Mouse (Mus musculus): ENCODE measurements at regions not wholly inside any gene's neighbourhood (a gene's known extent, or its start where the extent isn't known, plus 50 kb on each side); places are given as distances from the start of the nearest gene placed in this dataset.

DNA sequence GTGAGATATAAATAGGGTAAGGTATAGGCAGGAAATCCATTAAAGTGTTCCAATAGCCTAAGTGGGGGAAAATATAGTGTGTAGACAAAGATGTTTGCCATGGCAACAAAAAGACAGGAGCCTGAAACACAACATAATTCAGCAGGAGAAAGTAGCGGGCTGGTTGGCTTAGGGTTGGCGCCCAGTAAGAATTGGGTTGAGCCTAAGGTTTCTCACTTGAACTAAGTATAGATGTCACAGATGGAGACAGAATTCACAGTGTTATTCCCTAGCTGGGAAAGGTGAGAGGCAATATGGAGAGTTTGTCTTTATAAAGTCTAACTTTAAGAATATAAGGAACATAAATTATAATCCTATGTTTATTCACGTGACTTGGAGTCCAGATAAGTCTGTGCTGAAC lies 64.8 kb upstream of the Ogfrl1 start:
- in situ Hi-C loops (cut with MboI; ENCODE audit: unreplicated experiment in 2 of 2) = no loop called here

DNA sequence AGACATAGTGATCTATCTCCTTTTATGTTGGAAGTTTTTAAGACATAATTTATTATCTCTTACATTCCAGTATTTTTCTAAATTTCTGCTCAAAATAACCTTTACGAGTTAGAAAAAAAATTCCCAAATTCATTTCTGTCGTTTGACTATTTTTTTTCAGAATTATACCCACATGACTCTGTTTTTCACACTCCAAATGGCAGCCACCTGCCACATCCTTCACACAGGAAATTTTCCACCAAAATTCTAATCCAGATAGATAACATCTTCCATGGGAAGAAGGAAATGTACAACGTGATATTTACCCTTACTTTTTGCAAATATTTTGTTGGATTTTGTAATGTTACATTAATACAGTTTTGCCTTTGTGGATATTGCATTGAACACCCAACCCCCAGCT lies 66.5 kb upstream of the Ogfrl1 start:
- in situ Hi-C loops (cut with MboI; ENCODE audit: unreplicated experiment in 2 of 2) = no loop called here

DNA sequence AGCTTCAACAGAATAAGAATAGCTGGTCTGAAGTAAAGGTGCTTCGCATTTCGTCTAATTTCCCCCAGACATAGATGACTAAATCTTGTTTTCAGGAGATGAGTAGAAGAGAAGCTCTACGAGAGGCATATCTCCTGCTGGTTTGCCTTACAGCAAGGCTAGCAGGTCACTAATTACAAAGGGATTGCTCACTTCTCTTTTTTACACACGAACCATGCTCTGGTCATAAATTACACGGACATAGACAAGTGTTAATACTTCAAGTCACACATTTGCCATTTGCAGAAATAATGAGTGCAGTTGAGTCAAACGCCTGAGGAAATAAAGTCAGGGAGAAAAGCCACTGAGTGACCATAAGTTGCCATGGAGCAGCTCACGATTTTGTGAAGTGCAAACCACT lies 68.8 kb upstream of the Ogfrl1 start:
- in situ Hi-C loops (cut with MboI; ENCODE audit: unreplicated experiment in 2 of 2) = no loop called here

DNA sequence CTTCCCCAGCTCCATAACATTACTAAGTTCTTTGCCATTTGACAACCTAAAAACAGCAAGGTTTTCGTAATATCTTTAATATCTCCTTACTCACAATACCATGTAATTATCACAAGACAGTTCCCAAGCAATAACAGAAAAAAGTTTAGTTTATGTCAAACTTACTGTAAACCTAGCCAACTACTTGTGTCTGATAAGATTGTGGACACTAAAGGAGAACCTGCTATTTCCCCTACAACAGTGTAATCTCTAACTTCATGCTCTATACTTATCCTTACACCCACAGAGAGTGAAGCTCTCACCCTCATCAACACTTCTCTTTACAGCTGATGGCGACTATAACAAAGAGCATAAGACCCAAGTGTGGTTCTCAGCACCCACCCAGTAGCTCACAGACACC lies 69.8 kb upstream of the Ogfrl1 start:
- in situ Hi-C loops (cut with MboI; ENCODE audit: unreplicated experiment in 2 of 2) = no loop called here

DNA sequence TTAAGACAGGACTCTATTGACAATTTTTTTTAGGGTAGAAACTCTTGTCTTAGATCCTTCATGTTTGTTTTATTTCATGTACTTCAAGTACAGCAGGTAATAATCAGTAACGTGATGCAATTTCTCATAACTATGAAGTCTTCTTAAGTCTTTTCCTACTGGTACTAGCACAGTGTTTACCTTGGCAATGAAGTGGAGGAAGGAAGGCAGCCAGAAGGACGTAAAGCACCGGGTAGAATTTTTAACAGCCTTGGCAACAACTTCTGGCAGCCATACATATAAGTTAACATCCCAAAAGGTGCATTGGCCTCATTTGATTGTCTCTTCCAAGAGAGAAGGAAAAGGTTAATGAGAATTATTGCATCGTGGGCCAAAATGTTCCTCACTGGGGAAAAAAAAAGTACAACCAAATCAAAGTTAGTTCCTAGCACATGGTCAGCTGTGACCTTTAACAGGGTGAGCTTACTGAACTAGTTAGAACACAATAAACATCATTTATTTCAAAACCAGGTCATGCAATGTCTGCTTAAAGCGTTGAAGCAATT lies 83.3 kb upstream of the Ogfrl1 start:
- in situ Hi-C loops (cut with MboI; ENCODE audit: unreplicated experiment in 2 of 2) = loop anchor here in 1 of 2 experiments (25.0 kb wide), 1 partner anchor 869 kb away; no protein-coding TSS in a partner anchor

DNA sequence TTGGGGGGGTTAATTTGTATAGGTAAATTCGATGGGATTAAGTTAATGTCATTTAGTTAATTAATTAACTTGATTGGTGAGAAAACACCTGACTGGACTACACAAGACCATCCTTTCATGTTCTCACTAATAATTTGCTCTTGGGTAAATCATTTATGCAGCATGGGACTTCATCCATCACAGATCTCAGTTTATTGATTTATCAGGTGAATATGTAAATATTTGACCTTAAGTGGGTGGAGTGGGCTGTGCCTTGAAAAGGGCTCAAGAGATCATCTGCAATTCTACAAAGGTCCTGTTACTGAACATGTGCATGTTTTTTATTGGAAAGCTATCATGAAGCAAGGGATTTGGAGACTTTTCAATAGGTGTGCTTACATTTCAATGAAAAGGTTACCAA lies 87.0 kb upstream of the Ogfrl1 start:
- in situ Hi-C loops (cut with MboI; ENCODE audit: unreplicated experiment in 2 of 2) = loop anchor here in 1 of 2 experiments (25.0 kb wide), 1 partner anchor 872 kb away; no protein-coding TSS in a partner anchor

DNA sequence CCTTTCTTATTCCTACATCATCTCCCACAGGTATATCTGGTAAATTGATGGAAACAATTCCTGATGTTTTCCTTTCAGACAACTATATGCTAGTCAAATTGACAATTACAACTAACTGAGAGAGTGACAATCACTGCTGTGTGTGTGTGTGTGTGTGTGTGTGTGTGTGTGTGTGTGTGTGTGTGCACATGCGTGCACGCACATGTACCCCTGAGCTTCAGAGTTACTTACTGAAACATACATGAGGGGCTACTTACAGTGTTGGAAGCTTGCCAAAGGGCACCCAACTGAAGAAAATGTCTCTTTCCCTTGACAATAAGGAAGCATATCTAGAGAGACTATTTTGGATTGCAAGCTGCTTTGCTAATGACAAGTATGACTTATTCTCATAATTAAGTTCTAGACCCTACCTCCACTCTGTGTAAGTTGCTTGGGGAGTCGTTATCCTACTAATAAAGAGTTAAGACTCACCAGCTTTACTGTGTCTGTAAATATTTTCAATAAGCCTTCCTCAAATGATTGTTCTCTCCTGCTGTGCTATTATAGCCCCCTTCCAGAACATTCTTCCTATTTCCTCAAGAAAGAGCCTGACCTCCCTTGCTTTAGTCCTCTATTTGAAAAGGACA lies 87.7 kb upstream of the Ogfrl1 start:
- in situ Hi-C loops (cut with MboI; ENCODE audit: unreplicated experiment in 2 of 2) = loop anchor here in 1 of 2 experiments (5.0 to 25.0 kb wide), 2 partner anchors 158 to 873 kb away; no protein-coding TSS in a partner anchor

DNA sequence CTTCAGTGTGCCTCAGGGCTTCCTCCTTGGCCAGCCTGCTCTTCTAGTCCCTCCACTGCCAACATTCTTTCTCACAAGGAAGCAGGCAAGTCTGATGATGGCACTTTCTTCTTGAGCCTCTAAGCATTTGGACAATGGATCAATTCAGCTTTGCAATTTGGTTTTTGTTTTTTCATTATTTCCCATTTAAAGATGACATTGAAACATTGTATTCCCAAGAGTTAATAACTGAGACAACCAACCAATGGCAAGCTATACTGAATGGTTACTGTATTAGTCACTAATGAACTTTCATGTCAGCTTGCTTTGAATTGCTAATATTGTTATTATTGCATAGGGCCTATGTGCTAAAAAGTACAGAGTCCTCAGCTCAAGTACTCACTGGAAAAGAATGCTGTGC lies 89.5 kb upstream of the Ogfrl1 start:
- in situ Hi-C loops (cut with MboI; ENCODE audit: unreplicated experiment in 2 of 2) = loop anchor here in 1 of 2 experiments (5.0 to 25.0 kb wide), 2 partner anchors 160 to 875 kb away; no protein-coding TSS in a partner anchor

DNA sequence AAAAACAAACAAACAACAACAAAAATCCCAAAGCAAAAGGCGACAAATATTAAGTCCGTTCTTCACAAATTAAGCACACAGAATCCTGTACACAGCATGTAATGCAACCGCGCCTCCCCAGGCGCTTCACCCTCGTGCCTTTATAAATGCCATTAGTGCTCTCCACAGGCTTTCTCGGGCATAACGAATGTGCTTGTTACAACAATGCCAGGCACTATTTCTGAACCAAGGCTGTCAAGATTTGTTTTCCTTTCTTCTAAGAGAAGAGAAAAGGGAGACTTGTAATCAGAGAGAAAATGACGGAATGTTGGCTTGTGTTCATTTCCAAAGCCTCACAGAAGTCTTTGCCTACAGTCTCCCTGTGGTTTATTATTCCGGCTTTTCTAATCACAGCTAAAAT lies 93.1 kb upstream of the Ogfrl1 start:
- in situ Hi-C loops (cut with MboI; ENCODE audit: unreplicated experiment in 2 of 2) = loop anchor here in 1 of 2 experiments (25.0 kb wide), 1 partner anchor 878 kb away; no protein-coding TSS in a partner anchor

DNA sequence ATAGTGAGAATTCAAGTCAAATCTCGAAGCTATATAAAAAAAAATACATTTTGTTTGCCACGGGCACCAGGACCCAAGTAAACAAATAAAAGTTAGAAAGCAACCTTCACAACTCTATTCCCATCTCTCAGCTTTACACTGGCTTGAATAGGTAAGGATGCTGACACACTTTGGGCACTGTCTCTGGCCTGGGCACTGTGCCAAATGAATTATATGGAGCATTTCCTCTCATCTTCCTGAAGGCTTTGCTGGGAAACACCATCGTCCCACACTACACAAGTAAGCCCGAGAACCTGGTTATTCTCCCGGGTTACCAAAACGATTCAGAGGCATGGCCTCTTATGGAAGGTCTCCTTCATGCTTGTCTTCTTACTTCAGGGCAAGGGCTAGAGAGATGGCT lies 93.5 kb upstream of the Ogfrl1 start:
- in situ Hi-C loops (cut with MboI; ENCODE audit: unreplicated experiment in 2 of 2) = loop anchor here in 1 of 2 experiments (25.0 kb wide), 1 partner anchor 879 kb away; no protein-coding TSS in a partner anchor

DNA sequence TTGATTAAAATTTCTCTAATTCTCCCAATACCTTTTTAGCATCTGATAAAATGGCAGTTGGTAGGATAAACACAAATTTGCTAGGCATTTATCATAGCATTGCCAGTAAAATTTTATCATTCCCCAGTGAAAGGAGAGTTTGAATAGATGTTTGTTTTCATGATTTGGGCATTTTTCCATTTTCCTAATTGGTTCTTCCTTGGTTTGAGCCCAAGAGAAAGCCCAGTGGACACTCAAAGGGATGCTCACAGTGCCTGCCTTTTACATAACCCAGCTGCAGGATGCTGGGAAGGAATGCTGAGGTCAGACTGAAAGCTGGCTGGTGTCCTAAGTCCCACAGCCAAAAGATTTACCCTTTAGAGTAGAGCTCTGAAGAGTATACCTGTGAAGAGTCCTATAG lies 95.4 kb upstream of the Ogfrl1 start:
- in situ Hi-C loops (cut with MboI; ENCODE audit: unreplicated experiment in 2 of 2) = loop anchor here in 1 of 2 experiments (25.0 kb wide), 1 partner anchor 881 kb away; no protein-coding TSS in a partner anchor

DNA sequence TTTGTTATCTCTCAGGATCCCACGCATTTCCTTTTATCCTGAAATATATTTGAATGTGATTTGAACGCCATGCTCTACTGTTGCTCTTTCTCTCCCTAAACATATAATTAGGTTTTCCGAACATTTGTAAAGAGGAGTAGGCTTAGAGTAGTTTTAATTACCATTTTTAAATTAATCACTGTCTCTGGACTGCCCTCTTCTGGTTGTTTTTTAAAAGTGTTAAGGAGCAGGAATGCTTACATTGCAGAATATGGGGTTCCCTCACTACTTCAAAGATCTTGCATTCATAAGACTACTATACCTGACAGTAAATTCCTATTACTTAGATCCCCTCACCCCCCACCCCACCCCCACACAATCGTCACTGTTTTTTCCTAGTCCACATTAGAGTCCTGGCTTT lies 97.8 kb upstream of the Ogfrl1 start:
- in situ Hi-C loops (cut with MboI; ENCODE audit: unreplicated experiment in 2 of 2) = loop anchor here (5.0 to 25.0 kb wide), 2 partner anchors 168 to 883 kb away; no protein-coding TSS in a partner anchor

DNA sequence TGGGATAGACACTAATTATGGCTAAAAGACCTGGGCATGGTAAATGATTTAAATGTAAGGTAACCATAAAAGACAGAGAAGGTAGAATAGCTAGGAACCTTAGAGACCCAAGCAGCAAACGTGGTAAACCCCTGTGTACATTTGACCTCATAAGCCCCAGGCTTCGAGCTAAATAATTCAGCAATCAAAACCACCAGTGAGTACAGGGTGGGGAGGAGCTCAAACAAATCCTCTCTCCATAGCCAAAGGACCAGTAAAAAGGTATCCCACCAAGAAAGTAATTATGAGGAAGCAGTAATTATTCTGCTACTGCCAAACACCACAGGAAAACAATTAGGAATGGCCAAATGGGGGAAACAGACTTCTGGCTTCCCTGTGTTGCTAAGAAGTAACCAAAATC lies 122.5 kb upstream of the Ogfrl1 start:
- in situ Hi-C loops (cut with MboI; ENCODE audit: unreplicated experiment in 2 of 2) = loop anchor here in 1 of 2 experiments (25.0 kb wide), 1 partner anchor 267 kb away; no protein-coding TSS in a partner anchor

DNA sequence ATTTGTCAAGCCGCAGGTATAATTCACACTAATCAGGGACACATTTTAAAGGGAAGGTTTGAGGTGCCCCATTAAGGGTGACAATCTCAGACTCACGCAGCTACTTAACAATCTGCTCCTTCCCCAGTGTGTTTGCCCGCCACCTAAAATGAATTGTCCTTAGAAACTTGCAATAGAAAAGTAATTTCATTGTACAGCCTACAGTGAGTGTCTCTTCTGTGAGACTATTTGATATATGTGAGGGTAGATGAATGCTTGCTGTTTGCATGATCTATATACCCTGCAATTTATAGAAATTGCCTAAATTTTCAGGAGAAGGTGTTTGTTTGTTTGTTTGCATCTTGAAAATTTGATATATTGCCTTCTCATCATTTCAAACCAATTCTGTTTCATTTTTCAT lies 135.1 kb upstream of the Ogfrl1 start:
- in situ Hi-C loops (cut with MboI; ENCODE audit: unreplicated experiment in 2 of 2) = no loop called here

DNA sequence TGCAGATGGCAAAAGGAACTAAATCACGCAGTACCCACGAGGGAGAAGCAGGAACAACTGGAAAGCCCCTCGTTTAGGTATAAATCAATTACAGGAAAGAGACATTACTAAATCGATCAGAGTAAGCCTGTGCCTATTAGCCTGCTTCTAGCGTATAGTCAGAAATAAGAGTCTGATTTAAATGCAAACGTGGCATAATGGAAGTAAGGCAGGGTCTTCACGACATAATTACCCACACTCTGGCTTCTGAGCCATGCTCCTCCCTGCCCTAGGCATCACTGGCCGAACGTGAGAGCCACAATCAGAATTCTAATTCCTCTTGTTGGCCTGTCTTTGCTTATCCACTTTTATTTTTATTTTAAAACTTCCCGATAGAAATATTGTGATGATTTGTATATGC lies 139.0 kb upstream of the Ogfrl1 start:
- in situ Hi-C loops (cut with MboI; ENCODE audit: unreplicated experiment in 2 of 2) = no loop called here

DNA sequence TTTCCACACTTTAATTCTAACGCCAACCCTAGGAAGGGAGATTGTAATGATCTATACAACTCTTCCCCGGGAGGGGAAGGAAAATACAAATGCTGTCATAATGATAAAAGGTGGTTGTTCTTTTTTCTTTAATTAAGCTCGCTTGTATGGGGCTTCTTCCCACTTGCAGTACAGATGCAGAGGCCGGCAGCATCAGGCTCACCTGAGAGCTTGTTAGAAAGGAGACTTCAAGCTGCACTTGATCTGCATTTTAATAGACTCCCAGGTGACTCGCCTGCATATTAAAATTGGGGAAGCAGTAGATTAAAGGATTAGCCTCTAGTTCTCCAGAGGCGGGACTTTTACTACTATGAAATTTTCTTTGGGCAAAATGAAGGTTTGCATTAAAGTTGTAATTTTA lies 140.8 kb upstream of the Ogfrl1 start:
- in situ Hi-C loops (cut with MboI; ENCODE audit: unreplicated experiment in 2 of 2) = no loop called here

DNA sequence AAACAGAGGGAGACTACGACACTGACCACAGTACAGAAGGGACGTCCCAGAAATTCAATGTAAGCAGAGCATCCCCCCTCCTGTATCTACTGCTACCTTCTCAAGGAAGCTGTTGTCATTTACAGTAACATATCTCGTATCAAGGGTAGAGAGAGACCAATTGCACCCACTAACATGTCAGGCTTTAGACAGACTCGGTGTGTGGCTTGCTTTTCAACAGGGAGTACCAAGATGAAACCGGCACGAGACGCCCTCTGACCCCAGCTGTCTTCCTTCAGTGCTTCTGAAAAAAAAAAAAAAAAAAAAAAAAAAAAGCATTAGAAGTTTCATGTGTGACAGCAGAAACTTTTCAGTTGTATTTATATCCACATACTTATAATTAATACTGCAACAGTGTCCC lies 143.0 kb upstream of the Ogfrl1 start:
- in situ Hi-C loops (cut with MboI; ENCODE audit: unreplicated experiment in 2 of 2) = no loop called here

DNA sequence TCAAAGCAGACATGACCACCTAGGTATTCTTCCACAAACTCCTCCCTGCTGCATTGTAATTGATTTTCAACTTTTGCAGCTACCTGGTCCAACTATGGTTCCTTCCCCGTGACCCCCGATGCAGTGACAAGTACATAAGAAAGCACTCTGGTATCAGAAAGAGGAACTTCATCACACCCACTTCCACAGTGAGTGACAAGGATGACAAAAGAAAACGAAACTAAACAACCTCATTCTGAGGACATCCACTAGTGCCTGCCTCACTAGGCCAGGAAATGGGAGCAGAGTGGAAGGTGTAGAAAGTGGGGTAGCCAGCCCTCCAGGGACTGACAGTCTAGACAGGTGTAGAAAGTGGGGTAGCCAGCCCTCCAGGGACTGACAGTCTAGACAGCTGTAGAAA lies 158.2 kb upstream of the Ogfrl1 start:
- in situ Hi-C loops (cut with MboI; ENCODE audit: unreplicated experiment in 2 of 2) = no loop called here

DNA sequence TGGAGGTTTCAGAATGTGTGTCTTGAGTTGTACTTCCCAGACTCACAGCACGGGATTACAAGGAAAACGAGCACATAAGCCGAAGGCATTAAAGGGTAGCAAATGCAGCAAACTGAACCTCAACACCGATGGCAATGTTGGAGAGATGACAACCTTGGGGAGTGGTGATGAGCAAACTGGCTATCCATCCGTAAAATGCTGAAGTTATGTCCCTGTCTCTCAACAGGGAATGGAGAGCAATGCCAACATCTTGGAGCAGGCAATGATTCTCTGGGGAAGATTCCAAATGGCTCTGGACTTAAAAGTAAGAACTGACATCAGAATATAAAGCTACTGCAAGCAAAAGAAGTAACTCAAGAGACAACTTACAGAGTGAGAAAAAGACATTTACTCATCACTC lies 170.5 kb upstream of the Ogfrl1 start:
- in situ Hi-C loops (cut with MboI; ENCODE audit: unreplicated experiment in 2 of 2) = no loop called here

DNA sequence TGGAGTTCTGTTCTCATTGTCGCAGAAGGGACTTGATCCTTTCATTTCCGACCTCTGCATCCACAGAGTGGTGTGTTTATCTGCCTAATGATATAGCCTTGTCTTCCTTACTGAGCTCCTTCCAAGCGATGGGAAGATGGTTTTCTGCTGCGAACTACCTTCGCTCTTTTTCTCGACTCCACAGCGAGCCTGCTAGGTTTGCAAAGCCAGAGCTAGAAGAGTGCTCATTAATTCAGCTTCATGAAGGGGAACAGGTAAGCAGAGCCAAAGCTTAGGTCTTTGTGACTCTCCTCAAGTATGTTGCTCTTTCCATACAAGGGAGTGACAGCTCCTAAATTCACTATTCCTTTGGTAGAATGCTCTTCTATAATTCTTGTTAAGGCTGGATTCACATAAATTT lies 176.9 kb upstream of the Ogfrl1 start:
- in situ Hi-C loops (cut with MboI; ENCODE audit: unreplicated experiment in 2 of 2) = loop anchor here in 1 of 2 experiments (10.0 kb wide), 1 partner anchor 200 kb away; no protein-coding TSS in a partner anchor

DNA sequence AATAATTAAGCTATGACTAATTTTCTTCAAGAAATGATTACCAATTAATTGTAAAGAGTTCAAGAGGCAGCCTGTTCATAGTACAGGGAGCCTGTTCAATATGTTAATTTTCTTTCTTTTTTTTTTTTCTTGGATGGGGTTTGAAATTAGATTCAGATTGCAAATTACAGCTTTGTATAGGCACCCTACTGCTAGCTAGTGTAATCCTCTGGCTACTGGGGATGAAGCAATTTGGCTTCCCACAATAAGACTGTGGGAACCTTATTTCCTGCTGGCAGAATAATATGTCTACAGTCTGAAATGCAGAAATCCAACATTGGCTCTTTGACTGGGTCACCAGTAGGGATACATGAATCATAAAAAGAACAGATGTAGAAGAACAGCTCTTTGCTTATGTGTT lies 177.4 kb upstream of the Ogfrl1 start:
- in situ Hi-C loops (cut with MboI; ENCODE audit: unreplicated experiment in 2 of 2) = loop anchor here in 1 of 2 experiments (10.0 kb wide), 1 partner anchor 200 kb away; no protein-coding TSS in a partner anchor

DNA sequence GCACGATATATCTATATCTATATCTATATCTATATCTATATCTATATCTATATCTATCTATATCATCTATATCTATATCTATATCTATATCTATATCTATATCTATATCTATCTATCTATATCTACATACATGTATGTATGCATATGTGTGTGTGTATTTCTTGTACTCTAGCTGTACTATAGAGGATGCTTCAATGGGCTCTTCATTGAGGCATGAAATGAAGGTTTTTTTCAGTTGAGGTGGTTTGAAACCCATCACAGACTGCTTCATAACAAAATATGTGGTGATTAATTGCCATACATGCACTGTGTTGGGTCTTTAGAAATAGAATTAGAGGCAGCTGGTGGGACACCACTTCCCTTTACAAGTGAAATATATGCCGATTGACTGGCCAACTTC lies 177.9 kb upstream of the Ogfrl1 start:
- in situ Hi-C loops (cut with MboI; ENCODE audit: unreplicated experiment in 2 of 2) = loop anchor here in 1 of 2 experiments (10.0 kb wide), 1 partner anchor 201 kb away; no protein-coding TSS in a partner anchor

Data from v-Abl transformed pro-B cells (cell line).